In the genomic region with DNA sequence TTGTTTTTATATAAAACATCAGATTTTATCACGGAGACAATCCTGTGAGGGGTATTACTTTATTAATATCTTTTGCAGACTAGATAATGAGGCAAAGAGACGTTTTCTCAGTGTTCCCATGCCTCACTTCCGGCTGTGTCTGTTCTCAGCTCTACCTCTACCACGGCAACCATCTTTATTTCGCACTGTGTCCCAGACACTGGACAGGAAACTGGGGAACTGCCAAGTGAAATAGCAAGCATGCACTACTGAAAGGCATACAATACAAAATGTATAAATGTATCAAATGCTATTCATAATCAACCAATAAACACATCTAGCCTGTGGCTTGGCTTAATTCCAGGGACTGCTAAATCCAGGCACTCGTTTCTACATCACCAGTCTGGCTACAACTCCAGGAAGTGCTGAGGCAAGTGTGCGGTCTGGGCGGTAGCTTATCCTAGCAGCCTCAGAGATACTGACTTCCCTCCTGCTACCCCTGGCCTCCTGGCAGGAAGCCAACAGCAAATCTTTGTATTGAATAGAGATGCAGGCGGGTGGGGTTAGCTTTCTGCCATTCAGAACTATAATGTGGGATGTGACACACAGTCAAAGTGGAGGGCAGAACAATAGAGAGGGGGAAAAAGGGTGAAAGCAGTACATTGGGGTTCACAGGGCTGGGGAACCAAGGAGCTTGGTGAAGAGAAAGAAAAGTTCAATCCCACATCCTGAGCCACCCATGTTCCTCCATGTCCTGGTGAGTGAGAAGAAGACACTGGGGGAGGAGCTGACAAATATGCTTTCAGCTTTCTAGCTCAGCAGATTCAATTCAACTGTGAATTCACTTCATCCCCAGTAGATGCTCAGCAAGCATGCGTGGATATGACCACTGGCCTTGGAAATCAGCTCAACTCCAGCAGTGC, we compare ENCODE assay signal across 8 mouse cellular contexts.
DNase-seq lines count a peak whose midpoint lies in the region; ATAC-seq lines count a peak whose summit lies in the region.

No protein-coding gene starts in this region.

- no peaks in the 10 kb centered on the region for H3K9me3 ChIP-seq in midbrain, embryonic 14.5 days (ENCODE audit: control insufficient read depth, low read length)
- 0 out of 2 replicates have a peak, but pooled peaks cover 2% of the 10 kb centered on the region for H3K9me3 ChIP-seq in midbrain, embryonic 16.5 days (replicated peaks; ENCODE audit: control insufficient read depth, low read length, poor library complexity, severe bottlenecking)
- no peaks in the 10 kb centered on the region for H3K9me3 ChIP-seq in lung, embryonic 16.5 days (ENCODE audit: control insufficient read depth, low read length)
- no peaks in the 10 kb centered on the region for H3K9me3 ChIP-seq in stomach, embryonic 15.5 days

- ATAC-seq in midbrain, embryonic 14.5 days (ENCODE audit: low FRiP score, low TSS enrichment): peak; percentile 60; the same call in 1 of the 2 replicates
- ATAC-seq in midbrain, embryonic 16.5 days: no peak
- peak; percentile 98 for ATAC-seq in common myeloid progenitor, adult 5-6 weeks (replicated peaks; ENCODE audit: low read depth, poor library complexity, severe bottlenecking)
- ATAC-seq in lung, embryonic 16.5 days (ENCODE audit: low read depth): peak; percentile 93
- peak; percentile 93 for ATAC-seq in stomach, embryonic 15.5 days (ENCODE audit: insufficient read depth, low FRiP score, low read depth)

- intact Hi-C loops in heart, postnatal 10 days (cut with DNase I): no loop called here

- 39% methylated on average over 10 of the region's 10 CpGs for WGBS in midbrain, embryonic 14.5 days
- 41% methylated on average over 10 of the region's 10 CpGs for WGBS in midbrain, embryonic 16.5 days
- 24% methylated on average over 10 of the region's 10 CpGs for WGBS in lung, embryonic 16.5 days
- WGBS in stomach, embryonic 15.5 days: 31% methylated on average over 10 of the region's 10 CpGs

- H3K4me1 ChIP-seq in midbrain, embryonic 14.5 days (ENCODE audit: control insufficient read depth, insufficient read depth, low read length): peaks cover 8% of the 10 kb centered on the region
- H3K4me1 ChIP-seq in midbrain, embryonic 16.5 days (ENCODE audit: control insufficient read depth, insufficient read depth, low read length): peaks cover 3% of the 10 kb centered on the region; the same call in 1 of the 2 replicates
- H3K4me1 ChIP-seq in lung, embryonic 16.5 days (replicated peaks; ENCODE audit: control insufficient read depth, insufficient read depth, low read length): peaks cover 17% of the 10 kb centered on the region
- peaks cover 8% of the 10 kb centered on the region; the same call in 1 of the 2 replicates for H3K4me1 ChIP-seq in stomach, embryonic 15.5 days

- DNase-seq in midbrain, embryonic 14.5 days: peak; percentile 80
- DNase-seq in heart, postnatal 10 days: peak; percentile 69 to 76
- peak; percentile 60 for DNase-seq in kidney, postnatal 14 days
- no peak for DNase-seq in B cell, adult 2 months

- H3K36me3 ChIP-seq in midbrain, embryonic 14.5 days (ENCODE audit: control insufficient read depth, insufficient read depth, low read length): no peaks in the 10 kb centered on the region
- no peaks in the 10 kb centered on the region for H3K36me3 ChIP-seq in midbrain, embryonic 16.5 days (ENCODE audit: control insufficient read depth, insufficient read depth, low read length)
- no peaks in the 10 kb centered on the region for H3K36me3 ChIP-seq in lung, embryonic 16.5 days (ENCODE audit: control insufficient read depth, insufficient read depth, low read length)
- H3K36me3 ChIP-seq in stomach, embryonic 15.5 days: no peaks in the 10 kb centered on the region

- 0 out of 2 replicates have a peak overlapping the region, but pooled peaks have one; percentile 5 for H3K27ac ChIP-seq in midbrain, embryonic 14.5 days (replicated peaks; ENCODE audit: low read depth, low read length)
- H3K27ac ChIP-seq in midbrain, embryonic 16.5 days (ENCODE audit: low read length): no peak overlapping the region
- peak overlapping the region; percentile 26; the same call in 1 of the 2 replicates for H3K27ac ChIP-seq in lung, embryonic 16.5 days (ENCODE audit: low read length)
- peak overlapping the region; percentile 45; the same call in 1 of the 2 replicates for H3K27ac ChIP-seq in stomach, embryonic 15.5 days

- no peak overlapping the region for H3K9ac ChIP-seq in midbrain, embryonic 14.5 days (replicated peaks; ENCODE audit: low read length)
- H3K9ac ChIP-seq in midbrain, embryonic 16.5 days (ENCODE audit: low read depth, low read length): no peak overlapping the region
- no peak overlapping the region for H3K9ac ChIP-seq in lung, embryonic 16.5 days (ENCODE audit: low read length)
- H3K9ac ChIP-seq in stomach, embryonic 15.5 days: no peak overlapping the region

- H3K4me3 ChIP-seq in midbrain, embryonic 14.5 days (replicated peaks; ENCODE audit: low read depth, low read length): no peak overlapping the region
- H3K4me3 ChIP-seq in midbrain, embryonic 16.5 days (ENCODE audit: low read depth, low read length): no peak overlapping the region
- H3K4me3 ChIP-seq in lung, embryonic 16.5 days (ENCODE audit: low read length): no peak overlapping the region
- no peak overlapping the region for H3K4me3 ChIP-seq in stomach, embryonic 15.5 days (replicated peaks)

- H3K27me3 ChIP-seq in midbrain, embryonic 14.5 days (ENCODE audit: control insufficient read depth, insufficient read depth, low read length): 0 out of 2 replicates have a peak, but pooled peaks cover 3% of the 10 kb centered on the region
- no peaks in the 10 kb centered on the region for H3K27me3 ChIP-seq in midbrain, embryonic 16.5 days (ENCODE audit: control insufficient read depth, insufficient read depth, low read depth, low read length)
- H3K27me3 ChIP-seq in lung, embryonic 16.5 days (ENCODE audit: control insufficient read depth, insufficient read depth, low read depth, low read length): no peaks in the 10 kb centered on the region
- no peaks in the 10 kb centered on the region for H3K27me3 ChIP-seq in stomach, embryonic 15.5 days (replicated peaks)

- no peak overlapping the region for H3K4me2 ChIP-seq in midbrain, embryonic 14.5 days (ENCODE audit: low read length)
- H3K4me2 ChIP-seq in midbrain, embryonic 16.5 days (ENCODE audit: low read length): no peak overlapping the region
- no peak overlapping the region for H3K4me2 ChIP-seq in lung, embryonic 16.5 days (ENCODE audit: low read depth, low read length)
- H3K4me2 ChIP-seq in stomach, embryonic 15.5 days: peak overlapping the region; percentile 12; the same call in 1 of the 2 replicates

Comparison
In these comparisons a context has a peak if more than half of its experiments do, and no peak if none do; other contexts are left out.
1. DNase-seq: peak in midbrain, embryonic 14.5 days (single experiment), heart, postnatal 10 days (2 of 2) and kidney, postnatal 14 days (single experiment); none in B cell, adult 2 months (0 of 2).